ENCODE assay signal across 7 mouse cellular contexts in genomic region chrX:161487691-161488090, GRCm38 (mm10).
A peak's percentile ranks its signal among the peaks of the same experiment; 100 is the strongest.
DNase-seq lines count a peak whose midpoint lies in the region; TF ChIP-seq lines count a peak whose summit lies in the region.

No protein-coding gene starts in this region.

- intact Hi-C loops in left cerebral cortex, postnatal 4 days (cut with DNase I), result no loop called here
- intact Hi-C loops in left cerebral cortex, adult 2 months (cut with DNase I), result no loop called here
- intact Hi-C loops in heart, postnatal 14 days (cut with DNase I), result no loop called here

- TF ChIP-seq CTCF in left cerebral cortex, adult 2 months (IDR thresholded peaks at IDR 0.05), result no peak

- no peak overlapping the region for H3K4me3 ChIP-seq in left cerebral cortex, adult 2 months

- peak; percentile 6 for DNase-seq in left cerebral cortex, postnatal 4 days
- no peak for DNase-seq in left cerebral cortex, adult 2 months (ENCODE audit: extremely low spot score in 1 of 2, low spot score in 2 of 2)
- peak; percentile 37 for DNase-seq in fat pad, adult 2 months (ENCODE audit: extremely low read depth, low read depth, low spot score)
- peak; percentile 26 to 34 for DNase-seq in heart, postnatal 14 days
- DNase-seq in ovary, postnatal 36 days (ENCODE audit: low spot score), result peak; percentile 9
- no peak for DNase-seq in right cerebral cortex, postnatal 36 days (ENCODE audit: low spot score in 2 of 2)
- DNase-seq in frontal cortex, postnatal 25 days (ENCODE audit: low spot score in 2 of 2), result no peak

- no peak overlapping the region for H3K27ac ChIP-seq in left cerebral cortex, adult 2 months

Comparison
In these comparisons a context has a peak if more than half of its experiments do, and no peak if none do; other contexts are left out.
1. DNase-seq: peak in left cerebral cortex, postnatal 4 days (single experiment), fat pad, adult 2 months (single experiment), heart, postnatal 14 days (2 of 2) and ovary, postnatal 36 days (single experiment); none in left cerebral cortex, adult 2 months (0 of 2), right cerebral cortex, postnatal 36 days (0 of 2) and frontal cortex, postnatal 25 days (0 of 2).